Mouse (Mus musculus) frontal cortex, postnatal 10 days (tissue): ENCODE data around the gene Ung.
A peak's percentile ranks its signal among the peaks of the same experiment; 100 is the strongest.

Experiments used
- DNase-seq, 2 experiments: peaks; one replicate each; pipeline ENCODE4 v3.0.0; 2022; ENCODE audit warnings: low spot score in 2 of 2, mixed read lengths in 1 of 2

Gene Ung

GRCm38 (mm10) chr5:114130211-114130605 is at the start of gene Ung:
Gene Ung, plus strand, starts transcription at chr5:114130386.
- DNase-seq: peak; percentile 49 to 54

GRCm38 (mm10) chr5:114085501-114085900 is 44.7 kb upstream of the Ung start:
- no peak for DNase-seq

GRCm38 (mm10) chr5:114087875-114088480 is 42.2 kb upstream of the Ung start:
- no peak for DNase-seq

GRCm38 (mm10) chr5:114090421-114091013 is 39.7 kb upstream of the Ung start:
- no peak for DNase-seq

GRCm38 (mm10) chr5:114091057-114091807 is 39.0 kb upstream of the Ung start, which contains the start of gene Svop:
Gene Svop, minus strand, starts transcription at chr5:114091570.
- DNase-seq: peak; percentile 71 to 79

GRCm38 (mm10) chr5:114099709-114100389 is 30.3 kb upstream of the Ung start:
- DNase-seq: peak; percentile 92

- peak in 1 of 2 experiments; percentile 28 for DNase-seq
Observed at GRCm38 (mm10) chr5:114100390-114101099, 29.6 kb upstream of the Ung start.

GRCm38 (mm10) chr5:114101873-114102272 is 28.3 kb upstream of the Ung start:
- DNase-seq: no peak

- no peak for DNase-seq
Observed at GRCm38 (mm10) chr5:114102807-114103206, 27.4 kb upstream of the Ung start.

- DNase-seq: no peak
Observed at GRCm38 (mm10) chr5:114106391-114106935, 23.7 kb upstream of the Ung start.

- DNase-seq: no peak
Observed at GRCm38 (mm10) chr5:114113334-114113733, 16.9 kb upstream of the Ung start.

GRCm38 (mm10) chr5:114115030-114115429 is 15.2 kb upstream of the Ung start:
- DNase-seq: no peak

GRCm38 (mm10) chr5:114116586-114116985 is 13.6 kb upstream of the Ung start:
- no peak for DNase-seq

GRCm38 (mm10) chr5:114119806-114120205 is 10.4 kb upstream of the Ung start:
- DNase-seq: no peak

GRCm38 (mm10) chr5:114126008-114126407 is 4.2 kb upstream of the Ung start:
- no peak for DNase-seq

- no peak for DNase-seq
Observed at GRCm38 (mm10) chr5:114126499-114127244, 3.5 kb upstream of the Ung start.

- DNase-seq: peak; percentile 39 to 71
Observed at GRCm38 (mm10) chr5:114127374-114128349, 2.5 kb upstream of the Ung start, which contains the start of gene Alkbh2. Gene Alkbh2, minus strand, starts transcription at chr5:114128218.

- no peak for DNase-seq
Observed at GRCm38 (mm10) chr5:114129550-114130210, 506 bp upstream of the Ung start.
